Mouse (Mus musculus) forebrain, embryonic 15.5 days (tissue): Measurements from ENCODE around the gene Nup43. TPM values are rescaled to one million over a fixed set of nuclear protein-coding genes. Genes with fewer than 3 reads are reported as not detected.
A peak's percentile ranks its signal among the peaks of the same experiment; 100 is the strongest.
"Not testable (repeated sequence)": the region's sequence is repeated elsewhere in the genome, so short reads cannot be mapped to it uniquely, and the experiment has no call there.

ENCODE experiments used
- ATAC-seq: fragments of 200-750 bp; cut with Nextera tagmentation; replicated peaks from 2 replicates; pipeline ENCODE4 v1.8.0; 2017; ENCODE audit warnings: mild to moderate bottlenecking, moderate TSS enrichment, moderate library complexity
- H3K27ac ChIP-seq: fragments of 300-500 bp; sonication (generic); replicated peaks from 2 replicates; pipeline ENCODE4 v1.5.1; 2015; ENCODE audit warnings: mild to moderate bottlenecking, inconsistent platforms
- H3K27me3 ChIP-seq: fragments of 300-500 bp; sonication (generic); 2 replicates; pipeline ENCODE4 v1.6.1; 2015; ENCODE audit warnings: inconsistent platforms
- H3K36me3 ChIP-seq: fragments of 300-500 bp; sonication (generic); 2 replicates; pipeline ENCODE4 v1.6.1; 2015; ENCODE audit warnings: mild to moderate bottlenecking, inconsistent platforms
- H3K4me1 ChIP-seq: fragments of 300-500 bp; sonication (generic); 2 replicates; pipeline ENCODE4 v1.6.1; 2015; ENCODE audit warnings: inconsistent platforms
- H3K4me2 ChIP-seq: fragments of 300-500 bp; sonication (generic); replicated peaks from 2 replicates; pipeline ENCODE4 v1.6.1; 2015; ENCODE audit warnings: mild to moderate bottlenecking, inconsistent platforms
- H3K4me3 ChIP-seq: fragments of 300-500 bp; sonication (generic); 2 replicates; pipeline ENCODE4 v1.5.1; 2015; ENCODE audit warnings: mild to moderate bottlenecking, inconsistent platforms
- H3K9ac ChIP-seq: fragments of 300-500 bp; sonication (generic); replicated peaks from 2 replicates; pipeline ENCODE4 v1.6.1; 2015; ENCODE audit warnings: mild to moderate bottlenecking, inconsistent platforms
- H3K9me3 ChIP-seq: fragments of 300-500 bp; sonication (generic); 2 replicates; pipeline ENCODE4 v1.6.1; 2016; ENCODE audit warnings: inconsistent platforms
- WGBS: fragments of 180-500 bp; shearing (Covaris S2); methylation state at CpG from one replicate; pipeline ENCODE4 v1.1.7; 2015; ENCODE audit warnings: mixed read lengths; 5-methylcytosine and 5-hydroxymethylcytosine counted together
- polyA plus RNA-seq: library from polyadenylated mRNA; unstranded; fragments of >200 nt; fragmentation: Nextera tagmentation; extraction: Ambion mirVana; gene quantifications from 2 replicates; pipeline ENCODE4 v1.2.1, GENCODE M21; 2015

The Nup43 gene
- 39.1 and 41.1 TPM in 2 replicates for polyA plus RNA-seq

GRCm38 (mm10) chr10:7667342-7667802, at the start of gene Nup43:
Gene Nup43, plus strand, starts transcription at chr10:7667503.
- WGBS: under 1% methylated on average over 24 of the region's 24 CpGs
- Histone ChIP-seq H3K4me2 (peak within 1 kb of the TSS; percentile 67), H3K4me3 (peak within 1 kb of the TSS; percentile 71), H3K9ac (peak within 1 kb of the TSS; percentile 57), H3K36me3 (peaks cover 21% of the 10 kb centered on the region), H3K27ac (peak within 1 kb of the TSS; percentile 62), H3K4me1 (peaks cover 17% of the 10 kb centered on the region), H3K27me3 (no peaks in the 10 kb centered on the region), H3K9me3 (no peaks in the 10 kb centered on the region)
- ATAC-seq: peak; percentile 87

- WGBS: 35% methylated on average over 3 of the region's 3 CpGs
- H3K9me3 ChIP-seq, H3K27ac ChIP-seq, H3K4me1 ChIP-seq, H3K9ac ChIP-seq, H3K4me2 ChIP-seq, H3K4me3 ChIP-seq, H3K36me3 ChIP-seq, ATAC-seq, H3K27me3 ChIP-seq: not testable (repeated sequence)
These were observed 49.7 kb upstream of the Nup43 start for GRCm38 (mm10) chr10:7617556-7617955.

DNA sequence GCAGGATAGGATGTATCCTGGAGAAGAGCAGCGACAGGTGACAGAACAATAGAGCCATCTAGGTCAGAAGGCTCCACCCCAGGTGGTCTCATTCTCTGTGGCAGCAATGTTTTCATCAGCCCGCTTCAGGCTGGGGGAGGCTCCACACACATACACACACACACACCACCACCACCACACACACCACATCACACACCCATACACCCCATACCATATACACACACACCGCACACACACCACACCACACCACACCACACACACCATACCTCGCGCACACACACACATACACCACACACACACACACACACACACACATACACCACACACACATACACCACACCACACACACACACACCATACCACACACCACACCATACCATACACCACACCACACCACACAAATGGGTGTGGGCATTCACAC, 47.5 kb upstream of the Nup43 start:
- Histone ChIP-seq H3K27ac (no peak overlapping the region), H3K4me1 (no peaks in the 10 kb centered on the region), H3K4me2 (no peak overlapping the region), H3K4me3 (no peak overlapping the region), H3K9me3 (0 out of 2 replicates have a peak, but pooled peaks cover 2% of the 10 kb centered on the region), H3K27me3 (no peaks in the 10 kb centered on the region), H3K36me3 (peaks cover 13% of the 10 kb centered on the region), H3K9ac (no peak overlapping the region)
- WGBS: 89% methylated on average over 5 of the region's 5 CpGs
- ATAC-seq: 0 out of 2 replicates have a peak, but pooled peaks have one; percentile 38

- ATAC-seq: no peak
- WGBS: 60% methylated on average over 5 of the region's 5 CpGs
- H3K27me3 ChIP-seq: no peaks in the 10 kb centered on the region
- H3K4me3 ChIP-seq: no peak overlapping the region
- H3K9ac ChIP-seq: no peak overlapping the region
- no peaks in the 10 kb centered on the region for H3K9me3 ChIP-seq
- H3K4me2 ChIP-seq: no peak overlapping the region
- peaks cover 14% of the 10 kb centered on the region; the same call in 1 of the 2 replicates for H3K36me3 ChIP-seq
- no peak overlapping the region for H3K27ac ChIP-seq
- no peaks in the 10 kb centered on the region for H3K4me1 ChIP-seq
These were observed 46.6 kb upstream of the Nup43 start for GRCm38 (mm10) chr10:7620723-7621122.

- H3K9ac ChIP-seq: no peak overlapping the region
- WGBS: 91% methylated on average over 3 of the region's 3 CpGs
- no peak overlapping the region for H3K27ac ChIP-seq
- no peaks in the 10 kb centered on the region for H3K4me1 ChIP-seq
- H3K4me2 ChIP-seq: no peak overlapping the region
- no peaks in the 10 kb centered on the region for H3K27me3 ChIP-seq
- H3K9me3 ChIP-seq: no peaks in the 10 kb centered on the region
- H3K36me3 ChIP-seq: peaks cover 14% of the 10 kb centered on the region; the same call in 1 of the 2 replicates
- H3K4me3 ChIP-seq: no peak overlapping the region
- no peak for ATAC-seq
These were observed 44.9 kb upstream of the Nup43 start for GRCm38 (mm10) chr10:7622378-7622777.

- H3K4me3 ChIP-seq: no peak overlapping the region
- H3K4me2 ChIP-seq: no peak overlapping the region
- no peak overlapping the region for H3K27ac ChIP-seq
- no peaks in the 10 kb centered on the region for H3K27me3 ChIP-seq
- H3K9me3 ChIP-seq: no peaks in the 10 kb centered on the region
- peaks cover 27% of the 10 kb centered on the region for H3K36me3 ChIP-seq
- ATAC-seq: no peak
- no peaks in the 10 kb centered on the region for H3K4me1 ChIP-seq
- H3K9ac ChIP-seq: no peak overlapping the region
- 91% methylated on average over 3 of the region's 3 CpGs for WGBS
These were observed 43.3 kb upstream of the Nup43 start for GRCm38 (mm10) chr10:7623861-7624518.

DNA sequence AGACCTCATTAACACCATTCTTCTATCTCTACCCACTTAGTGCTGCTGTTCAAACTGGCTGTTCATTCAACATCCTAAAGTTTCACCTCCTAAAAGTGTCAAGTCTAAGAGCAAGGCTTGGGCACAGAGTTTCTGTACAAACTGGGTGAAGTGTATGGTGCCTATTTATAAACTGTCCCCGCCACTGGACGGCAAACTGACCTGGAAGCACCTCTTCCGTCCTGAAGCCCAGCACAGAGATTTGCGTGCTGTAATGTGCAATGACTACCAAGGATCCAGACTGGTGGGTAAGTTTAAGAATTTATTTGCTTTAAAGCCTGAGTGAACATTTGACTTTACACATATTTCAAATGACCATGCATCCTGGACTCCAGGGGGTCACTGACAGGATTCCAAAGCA, 38.2 kb upstream of the Nup43 start:
- H3K9me3 ChIP-seq: no peaks in the 10 kb centered on the region
- H3K27me3 ChIP-seq: no peaks in the 10 kb centered on the region
- H3K4me1 ChIP-seq: no peaks in the 10 kb centered on the region
- H3K4me2 ChIP-seq: no peak overlapping the region
- H3K36me3 ChIP-seq: peaks cover 45% of the 10 kb centered on the region
- WGBS: 94% methylated on average over 4 of the region's 4 CpGs
- no peak for ATAC-seq
- no peak overlapping the region for H3K27ac ChIP-seq
- H3K4me3 ChIP-seq: no peak overlapping the region
- no peak overlapping the region for H3K9ac ChIP-seq

DNA sequence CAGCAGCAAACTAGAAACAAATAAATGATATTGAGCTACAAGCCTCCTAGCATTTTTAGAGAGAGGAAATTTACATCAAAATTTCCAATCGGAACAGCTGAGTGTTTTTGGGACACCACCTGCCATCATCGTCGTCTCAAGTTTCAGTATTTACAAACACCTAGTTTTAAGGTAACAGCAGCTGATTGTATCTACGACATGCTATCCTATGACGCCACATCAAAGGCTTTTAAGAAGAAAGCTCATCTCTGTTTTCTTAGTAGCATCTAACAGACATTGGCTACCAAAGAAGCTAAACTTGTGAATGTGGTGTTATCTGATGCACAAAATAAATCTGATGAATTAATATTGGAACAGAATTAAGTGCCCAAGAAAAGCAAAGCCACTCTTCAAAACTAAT, 37.0 kb upstream of the Nup43 start:
- 93% methylated on average over 5 of the region's 5 CpGs for WGBS
- Histone ChIP-seq H3K9ac (no peak overlapping the region), H3K4me2 (no peak overlapping the region), H3K9me3 (no peaks in the 10 kb centered on the region), H3K4me1 (no peaks in the 10 kb centered on the region), H3K27ac (no peak overlapping the region), H3K27me3 (no peaks in the 10 kb centered on the region), H3K4me3 (no peak overlapping the region), H3K36me3 (peaks cover 40% of the 10 kb centered on the region)
- no peak for ATAC-seq

- 86% methylated on average over 16 of the region's 16 CpGs for WGBS
- H3K9ac ChIP-seq: no peak overlapping the region
- H3K36me3 ChIP-seq: peaks cover 40% of the 10 kb centered on the region
- no peak overlapping the region for H3K4me2 ChIP-seq
- H3K4me3 ChIP-seq: no peak overlapping the region
- H3K27me3 ChIP-seq: no peaks in the 10 kb centered on the region
- H3K4me1 ChIP-seq: no peaks in the 10 kb centered on the region
- ATAC-seq: no peak
- H3K27ac ChIP-seq: no peak overlapping the region
- H3K9me3 ChIP-seq: no peaks in the 10 kb centered on the region
These were observed 36.2 kb upstream of the Nup43 start for GRCm38 (mm10) chr10:7630951-7631720.

DNA sequence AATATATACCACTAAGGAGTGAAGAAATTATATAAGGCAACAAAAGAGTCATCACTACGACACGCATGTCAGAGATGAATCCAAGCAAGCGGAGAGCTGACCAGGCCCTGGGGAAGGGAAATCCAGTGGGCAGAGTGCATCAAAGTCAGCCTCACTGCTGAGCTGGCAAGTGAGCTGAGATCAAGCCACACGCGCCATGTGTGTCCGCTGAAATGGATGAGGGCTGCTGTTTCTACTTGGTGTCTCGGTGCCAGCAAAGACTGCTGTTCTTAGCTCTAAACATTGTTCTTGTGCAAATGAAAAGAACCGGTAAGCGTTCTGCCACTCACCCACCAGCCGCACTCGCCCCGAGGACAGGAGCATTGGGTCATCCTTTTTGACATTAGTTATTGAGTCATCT, 26.9 kb upstream of the Nup43 start:
- Histone ChIP-seq H3K36me3 (peaks cover 66% of the 10 kb centered on the region), H3K9me3 (no peaks in the 10 kb centered on the region), H3K4me3 (no peak overlapping the region), H3K4me1 (no peaks in the 10 kb centered on the region), H3K9ac (no peak overlapping the region), H3K4me2 (no peak overlapping the region), H3K27me3 (no peaks in the 10 kb centered on the region), H3K27ac (no peak overlapping the region)
- WGBS: 96% methylated on average over 12 of the region's 12 CpGs
- ATAC-seq: no peak

DNA sequence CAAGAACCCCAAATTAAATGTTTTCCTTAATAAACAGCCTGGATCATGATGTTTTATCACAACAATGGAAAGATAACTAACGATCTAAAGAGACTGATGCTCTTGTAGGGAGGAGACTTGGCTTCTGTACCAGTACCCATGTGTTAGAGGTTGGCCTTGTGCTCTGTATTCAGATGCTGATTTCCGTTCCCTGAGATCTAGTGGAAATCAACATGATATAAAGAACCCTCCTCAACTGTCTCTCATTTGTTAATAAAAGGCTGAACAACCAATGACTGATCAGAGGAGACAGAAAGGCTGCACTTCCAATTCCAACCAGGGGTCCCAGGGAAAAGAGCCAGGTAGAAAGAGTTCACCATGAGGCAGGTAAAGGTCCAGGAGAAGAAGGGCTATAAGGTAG, 21.4 kb upstream of the Nup43 start:
- no peak for ATAC-seq
- no peaks in the 10 kb centered on the region for H3K27me3 ChIP-seq
- peaks cover 47% of the 10 kb centered on the region for H3K36me3 ChIP-seq
- H3K9ac ChIP-seq: no peak overlapping the region
- H3K9me3 ChIP-seq: no peaks in the 10 kb centered on the region
- no peak overlapping the region for H3K27ac ChIP-seq
- no peak overlapping the region for H3K4me2 ChIP-seq
- WGBS: 74% methylated on average over 2 of the region's 2 CpGs
- H3K4me1 ChIP-seq: no peaks in the 10 kb centered on the region
- no peak overlapping the region for H3K4me3 ChIP-seq

DNA sequence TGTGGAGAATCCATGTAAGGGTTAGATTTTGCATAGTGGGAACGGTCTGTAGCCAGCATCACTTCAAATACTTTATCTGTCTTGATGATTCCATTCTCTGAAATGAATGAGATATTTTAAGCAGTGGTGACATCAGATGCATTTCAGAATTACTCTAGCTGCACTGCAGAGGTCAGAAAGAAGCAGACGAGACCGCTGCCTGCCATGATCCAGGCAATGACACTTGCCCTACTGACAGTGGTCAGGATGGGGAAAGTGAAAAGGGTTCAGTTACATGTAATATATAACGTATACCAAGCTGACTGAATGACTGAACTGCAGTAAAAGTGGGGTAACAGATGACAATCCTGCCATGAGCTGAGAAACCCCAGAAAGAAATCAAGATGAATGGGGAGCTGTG, 18.2 kb upstream of the Nup43 start:
- Histone ChIP-seq H3K9me3 (no peaks in the 10 kb centered on the region), H3K27ac (no peak overlapping the region), H3K4me1 (no peaks in the 10 kb centered on the region), H3K27me3 (no peaks in the 10 kb centered on the region), H3K9ac (no peak overlapping the region), H3K4me2 (no peak overlapping the region), H3K4me3 (no peak overlapping the region), H3K36me3 (peaks cover 23% of the 10 kb centered on the region)
- 96% methylated on average over 4 of the region's 4 CpGs for WGBS
- no peak for ATAC-seq
